Mouse (Mus musculus) erythroblast, embryonic 14.5 days (primary cell): Measurements from ENCODE around the gene Syce1.
"Not testable (repeated sequence)": the region's sequence is repeated elsewhere in the genome, so short reads cannot be mapped to it uniquely, and the experiment has no call there.

Experiments used
- GATA1 ChIP-seq: IDR thresholded peaks from 2 replicates; pipeline ENCODE4 v1.6.1; 2012; ENCODE audit warnings: low read length, inconsistent platforms, mixed read lengths
- TAL1 ChIP-seq: IDR thresholded peaks from 3 replicates; pipeline ENCODE4 v1.6.1; 2012; ENCODE audit warnings: low read length, inconsistent platforms, mixed read lengths

GRCm38 (mm10) chr7:140765391-140765790, 22.3 kb downstream of the Syce1 start:
- TF ChIP-seq GATA1, TAL1: not testable (repeated sequence)
